Mouse (Mus musculus) ES-Bruce4 (cell line): ENCODE measurements at regions not wholly inside any gene's neighbourhood (a gene's known extent, or its start where the extent isn't known, plus 50 kb on each side); places are given as distances from the start of the nearest gene placed in this dataset.

Experiments used
- CTCF ChIP-seq: IDR thresholded peaks from one replicate; pipeline ENCODE4 v1.8.1; 2011; ENCODE audit warnings: low read depth, low read length
- EP300 ChIP-seq: IDR thresholded peaks from 2 replicates; pipeline ENCODE4 v1.6.1; 2011; ENCODE audit warnings: low read depth, low read length; ENCODE audit not compliant: insufficient read depth
- POLR2A ChIP-seq: IDR thresholded peaks from one replicate; pipeline ENCODE4 v1.8.1; 2011; ENCODE audit warnings: low read length; ENCODE audit not compliant: insufficient read depth

DNA sequence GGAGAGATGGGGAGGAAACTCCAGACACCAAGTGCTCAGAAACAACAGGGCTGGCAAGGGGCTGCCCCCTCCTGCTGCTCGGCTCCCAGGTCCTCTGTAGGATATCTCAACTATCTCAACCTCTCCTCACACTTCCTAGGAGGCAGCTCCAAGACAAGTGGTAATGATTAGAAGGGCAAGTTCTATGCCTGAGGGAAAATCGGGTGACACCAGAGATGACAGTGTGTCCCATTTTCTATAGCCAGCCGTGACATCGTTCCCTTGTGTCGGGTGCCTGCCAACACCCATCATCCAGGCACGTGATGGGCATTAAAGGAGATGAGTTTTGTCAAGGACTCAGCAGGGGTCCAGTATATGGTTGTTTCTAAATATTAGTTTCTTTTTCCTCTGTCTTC, 223.3 kb upstream of the Usp24 start:
- TF ChIP-seq POLR2A (no peak), CTCF (no peak), EP300 (no peak)
